Mouse (Mus musculus) stomach, postnatal 0 days (tissue): ENCODE measurements around the gene Olfr1131. TPM values are rescaled to one million over a fixed set of nuclear protein-coding genes. Genes with fewer than 3 reads are reported as not detected.

Experiments used
- ATAC-seq: fragments of 200-750 bp; cut with Nextera tagmentation; 2 replicates; pipeline ENCODE4 v1.8.0; 2017; ENCODE audit not compliant: low FRiP score, low TSS enrichment
- DNase-seq: peaks from one replicate; pipeline ENCODE4 v3.0.0-alpha.2; 2016; ENCODE audit warnings: low spot score
- H3K27ac ChIP-seq: fragments of 300-500 bp; sonication (generic); replicated peaks from 2 replicates; pipeline ENCODE4 v1.5.1; 2014; ENCODE audit warnings: mild to moderate bottlenecking, control low read depth
- H3K27me3 ChIP-seq: fragments of 300-500 bp; sonication (generic); 2 replicates; pipeline ENCODE4 v1.6.1; 2014; ENCODE audit warnings: low read length; ENCODE audit not compliant: control insufficient read depth, insufficient read depth
- H3K36me3 ChIP-seq: fragments of 300-500 bp; sonication (generic); 2 replicates; pipeline ENCODE4 v1.6.1; 2014; ENCODE audit warnings: low read length, mixed read lengths; ENCODE audit not compliant: control insufficient read depth, insufficient read depth
- H3K4me1 ChIP-seq: fragments of 300-500 bp; sonication (generic); replicated peaks from 2 replicates; pipeline ENCODE4 v1.6.1; 2014; ENCODE audit warnings: antibody characterized with exemption; ENCODE audit not compliant: control insufficient read depth, insufficient read depth
- H3K4me2 ChIP-seq: fragments of 300-500 bp; sonication (generic); replicated peaks from 2 replicates; pipeline ENCODE4 v1.6.1; 2014; ENCODE audit warnings: low read depth, mild to moderate bottlenecking, control low read depth, moderate library complexity
- H3K4me3 ChIP-seq: fragments of 300-500 bp; sonication (generic); 2 replicates; pipeline ENCODE4 v1.5.1; 2014; ENCODE audit warnings: low read depth, low read length, control low read depth
- H3K9ac ChIP-seq: fragments of 300-500 bp; sonication (generic); 2 replicates; pipeline ENCODE4 v1.6.1; 2014; ENCODE audit warnings: mild to moderate bottlenecking, low read length, control low read depth, mixed read lengths
- H3K9me3 ChIP-seq: fragments of 300-500 bp; sonication (generic); 2 replicates; pipeline ENCODE4 v1.6.1; 2016; ENCODE audit warnings: low read length; ENCODE audit not compliant: control insufficient read depth
- CTCF ChIP-seq: IDR thresholded peaks from 2 replicates; pipeline ENCODE4 v1.5.1; 2016; ENCODE audit warnings: antibody characterized with exemption, low read depth, mild to moderate bottlenecking, moderate library complexity
- EP300 ChIP-seq: optimal IDR thresholded peaks from 2 replicates; pipeline ENCODE3; 2016; ENCODE audit warnings: antibody characterized with exemption
- WGBS: fragments of 180-500 bp; shearing (Covaris S2); extraction: QIAGEN DNeasy Blood & Tissue Kit; methylation state at CpG from one replicate; pipeline ENCODE4 v1.1.7; 2014; 5-methylcytosine and 5-hydroxymethylcytosine counted together
- polyA plus RNA-seq: library from polyadenylated mRNA; unstranded; fragments of >200 nt; fragmentation: Nextera tagmentation; extraction: Ambion mirVana; gene quantifications from 2 replicates; pipeline ENCODE4 v1.2.1, GENCODE M21; 2015

Olfr1131 gene
- polyA plus RNA-seq, 1 experiment from 2014 or later: not detected

- Histone ChIP-seq H3K4me2 (no peak within 1 kb of the TSS), H3K4me1 (no peaks in the 10 kb centered on the region), H3K9me3 (no peaks in the 10 kb centered on the region), H3K9ac (no peak within 1 kb of the TSS), H3K4me3 (no peak within 1 kb of the TSS), H3K27ac (no peak within 1 kb of the TSS), H3K36me3 (no peaks in the 10 kb centered on the region), H3K27me3 (no peaks in the 10 kb centered on the region)
- WGBS: 16% methylated on average over 1 of the region's 1 CpGs
- ATAC-seq: no peak
- no peak for TF ChIP-seq CTCF
- TF ChIP-seq EP300: no peak
- no peak for DNase-seq
These were observed 46.7 kb downstream of the Olfr1131 start, which contains the start of gene Olfr1135 for GRCm38 (mm10) chr2:87673564-87673963. Gene Olfr1135, minus strand, starts transcription at chr2:87673664.

Other genes with a start within 250 kb of the Olfr1131 start
- not detected in 2 replicates for gene Olfr1122, start 241.3 kb upstream of the Olfr1131 start, polyA plus RNA-seq
- gene Olfr1123, start 210.5 kb upstream of the Olfr1131 start, polyA plus RNA-seq: not detected in 2 replicates
- 0.05 TPM in 1 of 2 replicates, not detected in the other for gene Olfr1124, start 196.8 kb upstream of the Olfr1131 start, polyA plus RNA-seq
- not detected in 2 replicates for gene Olfr1126, start 173.1 kb upstream of the Olfr1131 start, polyA plus RNA-seq
- gene Pramel7, start 130.0 kb upstream of the Olfr1131 start, polyA plus RNA-seq: not detected in 2 replicates
- gene Pramel6, start 120.5 kb upstream of the Olfr1131 start, polyA plus RNA-seq: not detected in 2 replicates
- gene Olfr153, start 95.3 kb upstream of the Olfr1131 start, polyA plus RNA-seq: not detected in 2 replicates
- gene Olfr1128, start 81.6 kb upstream of the Olfr1131 start, polyA plus RNA-seq: not detected in 2 replicates
- gene Olfr1129, start 53.2 kb upstream of the Olfr1131 start, polyA plus RNA-seq: not detected in 2 replicates
- gene Olfr1130, start 20.9 kb upstream of the Olfr1131 start, polyA plus RNA-seq: not detected in 2 replicates
- gene Olfr1132, start 10.4 kb downstream of the Olfr1131 start, polyA plus RNA-seq: not detected in 2 replicates
- not detected in 2 replicates for gene Olfr1133, start 20.3 kb downstream of the Olfr1131 start, polyA plus RNA-seq
- not detected in 2 replicates for gene Olfr1134, start 31.4 kb downstream of the Olfr1131 start, polyA plus RNA-seq
- gene Olfr1135, start 46.6 kb downstream of the Olfr1131 start, polyA plus RNA-seq: not detected in 2 replicates
- gene Olfr1136, start 66.8 kb downstream of the Olfr1131 start, polyA plus RNA-seq: not detected in 2 replicates
- gene Olfr1137, start 86.1 kb downstream of the Olfr1131 start, polyA plus RNA-seq: not detected in 2 replicates
- not detected in 2 replicates for gene Olfr1138, start 112.9 kb downstream of the Olfr1131 start, polyA plus RNA-seq
- not detected in 2 replicates for gene Olfr1140, start 116.6 kb downstream of the Olfr1131 start, polyA plus RNA-seq
- gene Olfr1141, start 126.9 kb downstream of the Olfr1131 start, polyA plus RNA-seq: not detected in 2 replicates
- gene Olfr152, start 152.4 kb downstream of the Olfr1131 start, polyA plus RNA-seq: not detected in 2 replicates
- gene Olfr1143, start 173.5 kb downstream of the Olfr1131 start, polyA plus RNA-seq: not detected in 2 replicates
- gene Olfr1145, start 182.7 kb downstream of the Olfr1131 start, polyA plus RNA-seq: not detected in 2 replicates
- not detected in 2 replicates for gene Olfr1148, start 203.4 kb downstream of the Olfr1131 start, polyA plus RNA-seq
- gene Olfr1150-ps1, start 216.9 kb downstream of the Olfr1131 start, polyA plus RNA-seq: not detected in 2 replicates
- gene Olfr1151, start 228.8 kb downstream of the Olfr1131 start, polyA plus RNA-seq: not detected in 2 replicates
- not detected in 2 replicates for gene Olfr1152, start 239.4 kb downstream of the Olfr1131 start, polyA plus RNA-seq